Mouse (Mus musculus) intestine, embryonic 15.5 days (tissue): ENCODE measurements at regions not wholly inside any gene's neighbourhood (a gene's known extent, or its start where the extent isn't known, plus 50 kb on each side); places are given as distances from the start of the nearest gene placed in this dataset.

ENCODE experiments used
- ATAC-seq: fragments of 200-750 bp; cut with Nextera tagmentation; 2 replicates; pipeline ENCODE4 v1.8.0; 2017; ENCODE audit warnings: moderate TSS enrichment, moderate library complexity
- H3K27ac ChIP-seq: fragments of 300-500 bp; sonication (generic); 2 replicates; pipeline ENCODE4 v1.5.1; 2015; ENCODE audit warnings: mild to moderate bottlenecking, inconsistent platforms
- H3K27me3 ChIP-seq: fragments of 300-500 bp; sonication (generic); replicated peaks from 2 replicates; pipeline ENCODE4 v1.6.1; 2015; ENCODE audit warnings: inconsistent platforms
- H3K36me3 ChIP-seq: fragments of 300-500 bp; sonication (generic); 2 replicates; pipeline ENCODE4 v1.6.1; 2015; ENCODE audit warnings: inconsistent platforms
- H3K4me1 ChIP-seq: fragments of 300-500 bp; sonication (generic); replicated peaks from 2 replicates; pipeline ENCODE4 v1.6.1; 2015; ENCODE audit warnings: inconsistent platforms
- H3K4me2 ChIP-seq: fragments of 300-500 bp; sonication (generic); replicated peaks from 2 replicates; pipeline ENCODE4 v1.6.1; 2015; ENCODE audit warnings: mild to moderate bottlenecking, inconsistent platforms
- H3K4me3 ChIP-seq: fragments of 300-500 bp; sonication (generic); replicated peaks from 2 replicates; pipeline ENCODE4 v1.5.1; 2015; ENCODE audit warnings: inconsistent platforms
- H3K9ac ChIP-seq: fragments of 300-500 bp; sonication (generic); 2 replicates; pipeline ENCODE4 v1.6.1; 2015; ENCODE audit warnings: inconsistent platforms
- H3K9me3 ChIP-seq: fragments of 300-500 bp; sonication (generic); 2 replicates; pipeline ENCODE4 v1.6.1; 2016; ENCODE audit warnings: inconsistent platforms
- WGBS: fragments of 180-500 bp; shearing (Covaris S2); methylation state at CpG from one replicate; pipeline ENCODE4 v1.1.7; 2015; 5-methylcytosine and 5-hydroxymethylcytosine counted together

- Histone ChIP-seq H3K4me3 (no peak overlapping the region), H3K4me1 (no peaks in the 10 kb centered on the region), H3K27me3 (no peaks in the 10 kb centered on the region), H3K27ac (no peak overlapping the region), H3K9me3 (no peaks in the 10 kb centered on the region), H3K4me2 (no peak overlapping the region), H3K36me3 (no peaks in the 10 kb centered on the region), H3K9ac (no peak overlapping the region)
- no peak for ATAC-seq
- WGBS = 84% methylated on average over 3 of the region's 3 CpGs
Observed at GRCm38 (mm10) chr5:64526521-64526920, 276.7 kb upstream of the Klf3 start.

DNA sequence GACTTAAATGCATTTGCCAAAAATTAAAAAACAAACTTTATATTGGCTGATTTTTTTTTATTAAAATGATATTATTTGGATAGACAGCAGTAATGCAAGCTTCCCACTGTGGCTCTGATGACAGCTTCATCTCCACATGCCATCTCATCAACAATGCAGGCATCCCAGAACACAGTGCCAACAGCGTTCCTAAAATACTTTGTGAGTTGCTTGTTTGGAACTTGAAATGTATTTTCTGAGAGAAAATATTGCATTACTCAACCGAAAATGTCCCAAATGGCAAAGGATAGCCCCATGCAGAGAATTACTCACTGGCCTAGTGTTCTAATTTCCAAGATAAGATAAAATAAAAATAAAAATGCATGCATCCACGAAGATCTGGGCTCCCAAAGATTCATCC, 275.2 kb upstream of the Klf3 start:
- WGBS = 73% methylated on average over 3 of the region's 3 CpGs
- Histone ChIP-seq H3K4me3 (no peak overlapping the region), H3K9me3 (no peaks in the 10 kb centered on the region), H3K27me3 (no peaks in the 10 kb centered on the region), H3K9ac (no peak overlapping the region), H3K4me2 (no peak overlapping the region), H3K4me1 (no peaks in the 10 kb centered on the region), H3K36me3 (no peaks in the 10 kb centered on the region), H3K27ac (no peak overlapping the region)
- ATAC-seq = no peak

DNA sequence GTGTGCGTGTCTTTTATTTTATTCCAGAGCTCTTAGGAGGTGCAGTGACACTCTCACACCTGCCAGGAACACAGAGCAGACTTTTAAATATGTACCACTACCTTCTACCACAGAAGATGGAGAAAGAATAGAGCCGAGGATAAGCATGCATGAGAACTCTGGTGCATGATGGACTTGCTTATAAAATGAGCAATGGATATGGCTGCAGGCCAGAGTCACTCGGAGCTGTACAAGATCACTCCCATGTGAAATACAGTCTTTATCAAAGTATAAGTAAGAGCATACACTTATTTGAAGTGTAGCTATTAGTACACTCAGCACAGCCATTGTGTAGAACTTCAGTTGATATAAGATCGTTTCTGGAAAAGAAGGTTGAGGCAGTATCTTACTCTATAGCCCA, 268.8 kb upstream of the Klf3 start:
- no peak overlapping the region for H3K4me2 ChIP-seq
- no peaks in the 10 kb centered on the region for H3K27me3 ChIP-seq
- no peak overlapping the region for H3K9ac ChIP-seq
- H3K4me3 ChIP-seq = no peak overlapping the region
- H3K9me3 ChIP-seq = no peaks in the 10 kb centered on the region
- peaks cover 9% of the 10 kb centered on the region; the same call in 1 of the 2 replicates for H3K4me1 ChIP-seq
- H3K36me3 ChIP-seq = no peaks in the 10 kb centered on the region
- no peak for ATAC-seq
- no peak overlapping the region for H3K27ac ChIP-seq
- WGBS = 83% methylated on average over 4 of the region's 4 CpGs

- Histone ChIP-seq H3K4me1 (peaks cover 9% of the 10 kb centered on the region; the same call in 1 of the 2 replicates), H3K27me3 (no peaks in the 10 kb centered on the region), H3K4me3 (no peak overlapping the region), H3K9me3 (no peaks in the 10 kb centered on the region), H3K9ac (no peak overlapping the region), H3K27ac (no peak overlapping the region), H3K4me2 (no peak overlapping the region), H3K36me3 (no peaks in the 10 kb centered on the region)
- no peak for ATAC-seq
- WGBS = 82% methylated on average over 6 of the region's 6 CpGs
Observed at GRCm38 (mm10) chr5:64534947-64535346, 268.2 kb upstream of the Klf3 start.

DNA sequence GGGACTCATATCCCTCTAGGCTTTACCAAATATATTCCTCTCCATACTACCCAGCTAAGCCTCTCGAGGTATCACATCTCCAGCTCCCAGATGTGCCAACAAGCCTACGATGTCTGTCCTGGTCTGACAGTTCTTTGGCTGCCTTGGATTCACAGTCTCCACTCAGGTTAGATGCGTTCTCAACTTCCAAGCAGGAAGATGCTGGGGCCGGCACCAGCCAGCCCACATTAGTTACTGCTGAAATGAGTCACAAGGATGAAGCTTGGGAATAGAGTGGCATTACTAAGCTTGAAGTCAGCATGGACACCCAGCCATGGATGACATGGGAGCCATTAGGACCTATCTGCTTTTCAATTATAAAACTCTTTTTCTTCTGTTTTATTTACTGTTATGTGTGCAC, 267.6 kb upstream of the Klf3 start:
- Histone ChIP-seq H3K36me3 (no peaks in the 10 kb centered on the region), H3K27me3 (no peaks in the 10 kb centered on the region), H3K9me3 (no peaks in the 10 kb centered on the region), H3K4me2 (no peak overlapping the region), H3K9ac (no peak overlapping the region), H3K4me1 (peaks cover 9% of the 10 kb centered on the region; the same call in 1 of the 2 replicates), H3K4me3 (no peak overlapping the region), H3K27ac (no peak overlapping the region)
- WGBS = 90% methylated on average over 4 of the region's 4 CpGs
- ATAC-seq = no peak

DNA sequence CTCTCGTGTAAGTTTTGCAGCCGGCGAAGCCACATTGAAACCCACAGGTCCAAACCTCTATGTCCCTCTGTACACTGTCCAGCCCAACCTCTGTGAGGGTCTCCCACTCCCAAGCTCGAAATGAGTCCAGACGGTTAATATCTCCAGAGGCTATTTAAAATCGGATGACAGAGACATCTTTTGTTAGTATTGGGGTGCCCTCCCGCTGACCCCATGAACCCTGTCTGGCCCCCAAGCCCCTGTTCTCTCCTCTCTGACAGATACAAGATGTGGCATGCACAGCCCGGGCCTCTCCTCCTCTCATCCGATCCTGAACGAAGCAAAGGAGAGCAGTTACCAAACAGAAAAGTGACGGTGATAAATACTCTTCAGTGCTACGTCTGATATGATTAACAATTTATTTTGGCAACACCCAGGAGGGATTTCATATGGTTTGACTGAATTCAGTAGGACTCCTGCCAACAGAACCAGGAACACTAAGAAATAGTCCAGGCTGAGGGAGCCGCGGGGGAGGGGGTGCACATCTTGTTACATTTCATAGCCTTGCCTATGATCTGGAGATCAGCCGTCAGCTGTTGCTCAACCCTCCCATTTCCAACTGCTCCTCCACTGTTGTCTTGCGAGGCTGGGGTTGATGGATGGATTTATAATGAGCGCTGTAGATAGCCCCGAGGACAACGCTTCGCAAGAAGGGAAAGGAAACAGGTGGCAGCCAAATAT, 266.6 kb upstream of the Klf3 start:
- Histone ChIP-seq H3K27me3 (no peaks in the 10 kb centered on the region), H3K4me3 (no peak overlapping the region), H3K4me2 (peak overlapping the region; percentile 24), H3K27ac (peak overlapping the region; percentile 59), H3K36me3 (no peaks in the 10 kb centered on the region), H3K9ac (no peak overlapping the region), H3K9me3 (no peaks in the 10 kb centered on the region), H3K4me1 (peaks cover 9% of the 10 kb centered on the region; the same call in 1 of the 2 replicates)
- 30% methylated on average over 20 of the region's 20 CpGs for WGBS
- ATAC-seq = peak; percentile 88

DNA sequence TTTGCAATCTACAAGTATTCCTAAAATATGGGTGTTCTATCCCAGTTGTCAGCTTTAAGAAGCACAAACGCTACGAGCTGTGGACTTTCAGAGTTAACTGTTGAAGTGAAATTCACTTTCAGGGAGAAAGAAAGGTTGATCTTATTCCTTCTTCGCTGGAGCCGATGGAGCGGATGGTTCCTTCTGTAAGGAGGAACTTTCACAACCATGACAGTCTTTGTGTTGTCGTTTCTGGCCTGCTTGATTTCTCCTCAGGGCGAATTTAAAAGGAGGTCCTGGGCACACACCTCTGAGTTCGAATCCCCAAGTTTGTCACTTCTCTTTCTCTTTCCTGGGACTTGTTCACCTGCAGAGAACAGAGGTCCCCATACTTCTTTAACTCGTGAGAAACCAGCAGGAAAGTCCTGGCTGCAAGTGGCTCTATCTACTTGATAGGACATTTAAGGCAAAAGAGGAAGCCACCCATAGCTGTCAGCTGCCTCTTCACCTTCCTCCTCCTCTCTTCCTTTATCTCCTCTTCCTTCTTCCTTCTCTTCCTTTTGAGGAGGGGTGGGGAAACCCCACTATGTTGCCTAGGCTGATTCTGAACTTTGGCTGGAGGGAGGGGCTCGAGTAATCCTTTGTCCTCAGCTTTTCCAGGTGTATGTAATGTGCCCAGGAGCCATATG, 265.9 kb upstream of the Klf3 start:
- Histone ChIP-seq H3K27ac (peak overlapping the region; percentile 18), H3K9ac (no peak overlapping the region), H3K36me3 (no peaks in the 10 kb centered on the region), H3K4me1 (peaks cover 9% of the 10 kb centered on the region; the same call in 1 of the 2 replicates), H3K9me3 (no peaks in the 10 kb centered on the region), H3K4me3 (no peak overlapping the region), H3K4me2 (peak overlapping the region; percentile 24), H3K27me3 (no peaks in the 10 kb centered on the region)
- 56% methylated on average over 10 of the region's 10 CpGs for WGBS
- no peak for ATAC-seq

GRCm38 (mm10) chr5:64541765-64542164, 261.4 kb upstream of the Klf3 start:
- Histone ChIP-seq H3K4me1 (0 out of 2 replicates have a peak, but pooled peaks cover 3% of the 10 kb centered on the region), H3K36me3 (no peaks in the 10 kb centered on the region), H3K4me2 (no peak overlapping the region), H3K4me3 (no peak overlapping the region), H3K27ac (no peak overlapping the region), H3K27me3 (no peaks in the 10 kb centered on the region), H3K9ac (no peak overlapping the region), H3K9me3 (no peaks in the 10 kb centered on the region)
- ATAC-seq = 0 out of 2 replicates have a peak, but pooled peaks have one; percentile 28

GRCm38 (mm10) chr5:64555931-64556330, 247.3 kb upstream of the Klf3 start:
- H3K4me3 ChIP-seq = no peak overlapping the region
- no peaks in the 10 kb centered on the region for H3K27me3 ChIP-seq
- no peaks in the 10 kb centered on the region for H3K9me3 ChIP-seq
- no peaks in the 10 kb centered on the region for H3K36me3 ChIP-seq
- no peak overlapping the region for H3K27ac ChIP-seq
- H3K9ac ChIP-seq = no peak overlapping the region
- WGBS = 84% methylated on average over 7 of the region's 7 CpGs
- H3K4me1 ChIP-seq = no peaks in the 10 kb centered on the region
- ATAC-seq = no peak
- no peak overlapping the region for H3K4me2 ChIP-seq

DNA sequence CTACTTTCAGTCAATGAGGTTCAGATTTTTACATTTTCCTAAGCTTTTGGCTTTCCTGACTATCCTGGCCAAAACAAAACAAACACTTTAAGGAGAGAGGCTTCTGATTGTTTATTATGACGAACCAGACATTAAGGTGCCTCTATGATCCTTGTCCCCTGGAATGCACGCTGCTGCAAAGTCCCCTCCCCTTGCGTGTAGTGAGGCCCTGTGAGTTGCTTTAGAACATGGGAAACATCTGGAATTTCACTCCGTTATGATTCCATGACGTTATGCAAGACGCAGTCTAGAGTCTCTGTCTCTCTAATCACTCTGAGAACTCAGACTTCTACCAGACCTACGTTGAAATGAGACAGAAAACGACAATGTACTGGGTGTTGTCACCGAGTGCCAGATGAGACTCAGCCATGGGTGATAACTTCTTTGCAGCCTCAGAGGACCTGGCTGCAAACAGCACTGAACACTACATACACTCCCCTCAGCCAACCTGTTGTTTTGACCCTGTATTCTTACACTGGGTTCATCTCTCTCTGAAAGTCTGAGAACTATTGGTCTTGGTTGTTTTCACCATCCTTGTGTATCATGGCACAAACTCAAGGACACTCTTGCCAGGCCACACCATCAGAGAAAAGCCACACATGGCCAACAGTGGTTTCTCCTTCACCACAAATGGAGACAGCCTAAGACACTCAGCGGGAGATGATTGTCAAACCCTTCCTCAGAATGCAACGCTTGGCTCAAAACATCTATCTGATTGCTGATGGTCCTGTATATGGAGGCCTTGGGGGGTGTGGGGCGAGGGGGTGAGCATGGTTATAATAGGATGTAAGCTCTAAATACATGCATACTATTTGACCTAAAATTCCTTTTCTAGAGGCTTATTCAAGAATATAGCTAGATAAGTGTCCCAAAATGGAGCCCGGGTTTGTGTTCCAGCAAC, 236.5 kb upstream of the Klf3 start:
- ATAC-seq = no peak
- Histone ChIP-seq H3K27me3 (no peaks in the 10 kb centered on the region), H3K27ac (no peak overlapping the region), H3K9me3 (no peaks in the 10 kb centered on the region), H3K4me2 (no peak overlapping the region), H3K9ac (no peak overlapping the region), H3K36me3 (no peaks in the 10 kb centered on the region), H3K4me1 (no peaks in the 10 kb centered on the region), H3K4me3 (no peak overlapping the region)
- WGBS = 71% methylated on average over 13 of the region's 13 CpGs

DNA sequence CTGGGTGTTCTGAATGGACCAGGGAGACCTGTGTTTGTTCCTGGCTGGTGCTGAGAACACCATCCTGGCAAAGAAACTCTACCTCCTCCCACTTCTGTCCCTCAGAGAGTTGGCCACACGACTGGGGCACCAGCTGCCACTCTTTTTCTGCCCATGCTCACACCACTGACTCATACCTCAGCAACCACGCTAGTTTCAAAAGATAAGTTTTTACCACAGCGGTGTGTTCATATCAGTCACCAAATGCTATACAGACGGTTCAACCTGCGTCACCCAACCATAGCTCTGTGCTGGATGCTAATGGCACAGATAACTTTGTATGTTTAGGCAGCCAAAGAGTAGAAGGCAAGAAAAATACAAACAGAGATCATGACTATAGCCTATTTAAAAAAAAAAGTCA, 235.4 kb upstream of the Klf3 start:
- H3K4me3 ChIP-seq = no peak overlapping the region
- WGBS = 72% methylated on average over 5 of the region's 5 CpGs
- H3K4me2 ChIP-seq = no peak overlapping the region
- H3K4me1 ChIP-seq = no peaks in the 10 kb centered on the region
- H3K27ac ChIP-seq = no peak overlapping the region
- no peaks in the 10 kb centered on the region for H3K27me3 ChIP-seq
- ATAC-seq = no peak
- no peak overlapping the region for H3K9ac ChIP-seq
- H3K36me3 ChIP-seq = no peaks in the 10 kb centered on the region
- H3K9me3 ChIP-seq = no peaks in the 10 kb centered on the region

DNA sequence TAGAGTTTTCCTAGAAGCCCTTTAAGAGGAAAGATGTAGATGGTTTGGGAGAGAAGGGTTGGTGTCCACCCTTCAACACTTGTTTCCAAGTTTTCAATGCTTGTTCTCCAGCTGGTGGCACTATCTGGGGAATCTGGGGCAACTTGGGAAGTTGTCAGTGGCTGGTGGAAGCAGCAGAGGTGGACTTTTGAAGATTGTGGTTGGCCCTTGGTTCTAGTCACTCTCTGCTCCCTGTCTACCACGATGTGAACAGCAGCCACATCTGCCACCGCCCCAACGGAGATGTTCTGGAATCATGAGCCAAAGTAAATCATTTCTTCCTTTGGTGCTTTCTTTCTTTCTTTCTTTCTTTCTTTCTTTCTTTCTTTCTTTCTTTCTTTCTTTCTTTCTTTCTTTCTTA, 234.9 kb upstream of the Klf3 start:
- Histone ChIP-seq H3K27ac (no peak overlapping the region), H3K9me3 (no peaks in the 10 kb centered on the region), H3K4me2 (no peak overlapping the region), H3K27me3 (no peaks in the 10 kb centered on the region), H3K9ac (no peak overlapping the region), H3K4me3 (no peak overlapping the region), H3K36me3 (no peaks in the 10 kb centered on the region), H3K4me1 (no peaks in the 10 kb centered on the region)
- ATAC-seq = no peak
- 97% methylated on average over 3 of the region's 3 CpGs for WGBS
